Mouse (Mus musculus) gastrocnemius, postnatal 14 days (tissue): ENCODE measurements around the gene Ubxn10. TPM values are rescaled to one million over a fixed set of nuclear protein-coding genes. Genes with fewer than 3 reads are reported as not detected.

Experiments
- DNase-seq: peaks from one replicate; pipeline ENCODE4 v3.0.0; 2021; ENCODE audit warnings: mixed read lengths
- intact Hi-C: fragments of 180-260 bp; cut with DNase I; formaldehyde crosslinking; loops from one replicate; pipeline ENCODE4 v1.15.1; 2025; ENCODE audit warnings: low total_unique reads
- total RNA-seq, 2 experiments: library from RNA; stranded (reverse); gene quantifications; 2 replicates each; pipeline ENCODE4 v1.2.3; 2021

Gene Ubxn10
- total RNA-seq, 2 experiments from 2014 or later = 0.16 to 0.29 TPM

GRCm38 (mm10) chr4:138670093-138670889 lies 66.7 kb downstream of the Ubxn10 start:
- no peak for DNase-seq
- intact Hi-C loops = no loop called here

- DNase-seq = no peak
These were observed 70.4 kb downstream of the Ubxn10 start for GRCm38 (mm10) chr4:138666521-138666920.

GRCm38 (mm10) chr4:138659936-138660602 lies 76.9 kb downstream of the Ubxn10 start:
- no peak for DNase-seq
- intact Hi-C loops = no loop called here

More at GRCm38 (mm10) chr4:138666521-138666920, 70.4 kb downstream of the Ubxn10 start:
- intact Hi-C loops = no loop called here

Other genes with a start within 250 kb of the Ubxn10 start
- not detected for gene Vwa5b1, start 101.3 kb downstream of the Ubxn10 start, total RNA-seq
- not detected for gene Pla2g2c, start 12.4 kb downstream of the Ubxn10 start, total RNA-seq
- gene Pla2g2f, start 20.5 kb upstream of the Ubxn10 start, total RNA-seq = not detected
- not detected for gene Pla2g2d, start 38.6 kb upstream of the Ubxn10 start, total RNA-seq
- gene Pla2g5, start 126.3 kb upstream of the Ubxn10 start, total RNA-seq = 1 to 10 TPM in 1 of 2 experiments, under 1 TPM in 1; 0.95 to 1.8 TPM
- gene Gm13030, start 136.8 kb upstream of the Ubxn10 start, total RNA-seq = not detected
- gene Pla2g2e, start 140.8 kb upstream of the Ubxn10 start, total RNA-seq = not detected
- gene Otud3, start 176.8 kb upstream of the Ubxn10 start, total RNA-seq = 1 to 10 TPM; 7.3 to 8.9 TPM
- gene Rnf186, start 229.9 kb upstream of the Ubxn10 start, total RNA-seq = not detected
- gene Tmco4, start 235.7 kb upstream of the Ubxn10 start, total RNA-seq = 1 to 10 TPM; 3.4 to 3.5 TPM